Comparison of ENCODE assay signal across 8 mouse cellular contexts in genomic region chr7:137310091-137310761, GRCm38 (mm10). TPM values are rescaled to one million over a fixed set of nuclear protein-coding genes. Genes with fewer than 3 reads are reported as not detected.
A peak's percentile ranks its signal among the peaks of the same experiment; 100 is the strongest.
DNase-seq lines count a peak whose midpoint lies in the region; ATAC-seq and TF ChIP-seq lines count a peak whose summit lies in the region.

No protein-coding gene starts in this region.

- peak overlapping the region; percentile 18 for H3K4me3 ChIP-seq in forebrain, embryonic 16.5 days (replicated peaks; ENCODE audit: low read length)
- peak overlapping the region; percentile 35 for H3K4me3 ChIP-seq in intestine, embryonic 15.5 days (replicated peaks)
- H3K4me3 ChIP-seq in neural tube, embryonic 14.5 days (ENCODE audit: low read depth, low read length), result peak overlapping the region; percentile 79
- H3K4me3 ChIP-seq in left cerebral cortex, adult 2 months, result no peak overlapping the region

- H3K9me3 ChIP-seq in forebrain, embryonic 16.5 days (ENCODE audit: control insufficient read depth, low read length), result no peaks in the 10 kb centered on the region; the same call in 1 of the 2 replicates
- H3K9me3 ChIP-seq in intestine, embryonic 15.5 days, result no peaks in the 10 kb centered on the region
- no peaks in the 10 kb centered on the region for H3K9me3 ChIP-seq in neural tube, embryonic 14.5 days (ENCODE audit: control insufficient read depth, low read length)

- peaks cover 64% of the 10 kb centered on the region for H3K27me3 ChIP-seq in forebrain, embryonic 16.5 days (replicated peaks; ENCODE audit: control insufficient read depth, insufficient read depth, low read length)
- peaks cover 70% of the 10 kb centered on the region for H3K27me3 ChIP-seq in intestine, embryonic 15.5 days (replicated peaks)
- peaks cover 3% of the 10 kb centered on the region; the same call in 1 of the 2 replicates for H3K27me3 ChIP-seq in neural tube, embryonic 14.5 days (ENCODE audit: control insufficient read depth, insufficient read depth, low read length)

- H3K36me3 ChIP-seq in forebrain, embryonic 16.5 days (ENCODE audit: control insufficient read depth, insufficient read depth), result no peaks in the 10 kb centered on the region
- H3K36me3 ChIP-seq in intestine, embryonic 15.5 days, result no peaks in the 10 kb centered on the region
- H3K36me3 ChIP-seq in neural tube, embryonic 14.5 days (ENCODE audit: control insufficient read depth, insufficient read depth, low read length), result no peaks in the 10 kb centered on the region; the same call in 1 of the 2 replicates

- intact Hi-C loops in left cerebral cortex, adult 2 months (cut with DNase I), result loop anchor here (5.0 kb wide), 1 partner anchor 1248 kb away; no protein-coding TSS in a partner anchor

- peaks cover 39% of the 10 kb centered on the region for H3K4me1 ChIP-seq in forebrain, embryonic 16.5 days (replicated peaks; ENCODE audit: control insufficient read depth, insufficient read depth, low read length)
- peaks cover 35% of the 10 kb centered on the region for H3K4me1 ChIP-seq in intestine, embryonic 15.5 days (replicated peaks)
- H3K4me1 ChIP-seq in neural tube, embryonic 14.5 days (ENCODE audit: control insufficient read depth, insufficient read depth, low read length), result peaks cover 10% of the 10 kb centered on the region; the same call in 1 of the 2 replicates

- no peak for TF ChIP-seq CTCF in left cerebral cortex, adult 2 months (IDR thresholded peaks at IDR 0.05)

- 0 out of 2 replicates have a peak overlapping the region, but pooled peaks have one; percentile 1 for H3K9ac ChIP-seq in forebrain, embryonic 16.5 days (replicated peaks; ENCODE audit: low read depth, low read length)
- no peak overlapping the region for H3K9ac ChIP-seq in intestine, embryonic 15.5 days
- peak overlapping the region; percentile 99 for H3K9ac ChIP-seq in neural tube, embryonic 14.5 days (replicated peaks; ENCODE audit: low read depth, low read length)

- DNase-seq in thymus, postnatal 4 days, result peak; percentile 28
- no peak for DNase-seq in thymus, postnatal 14 days
- no peak for DNase-seq in cerebellum, adult 11-12 months
- DNase-seq in left cerebral cortex, adult 2 months (ENCODE audit: extremely low spot score in 1 of 2, low spot score in 2 of 2), result no peak

- WGBS in forebrain, embryonic 16.5 days, result under 1% methylated on average over 38 of the region's 49 CpGs
- 2% methylated on average over 35 of the region's 49 CpGs for WGBS in intestine, embryonic 15.5 days
- WGBS in neural tube, embryonic 14.5 days, result under 1% methylated on average over 41 of the region's 49 CpGs

- no peak overlapping the region for H3K27ac ChIP-seq in forebrain, embryonic 16.5 days (ENCODE audit: low read length)
- no peak overlapping the region for H3K27ac ChIP-seq in intestine, embryonic 15.5 days
- peak overlapping the region; percentile 98 for H3K27ac ChIP-seq in neural tube, embryonic 14.5 days (ENCODE audit: low read depth, low read length)
- H3K27ac ChIP-seq in left cerebral cortex, adult 2 months, result no peak overlapping the region

- H3K4me2 ChIP-seq in forebrain, embryonic 16.5 days (ENCODE audit: low read length), result peak overlapping the region; percentile 45
- H3K4me2 ChIP-seq in intestine, embryonic 15.5 days (replicated peaks), result peak overlapping the region; percentile 63
- peak overlapping the region; percentile 76 for H3K4me2 ChIP-seq in neural tube, embryonic 14.5 days (ENCODE audit: low read depth, low read length)

- ATAC-seq in forebrain, embryonic 16.5 days, result peak; percentile 24
- ATAC-seq in intestine, embryonic 15.5 days, result no peak
- ATAC-seq in neural tube, embryonic 14.5 days (ENCODE audit: low read depth), result no peak
- ATAC-seq in erythroid progenitor cell, adult 5-6 weeks (replicated peaks; ENCODE audit: low FRiP score, poor library complexity, severe bottlenecking), result no peak

RNA-seq across cellular contexts. Expression of gene Ebf3, which starts 4.0 kb away (rescaled TPM):
- polyA plus RNA-seq in forebrain, embryonic 16.5 days (2015; fragmentation: Nextera tagmentation; extraction: Ambion mirVana), result 0.72 and 0.73 TPM in 2 replicates
- polyA plus RNA-seq in intestine, embryonic 15.5 days (2015; fragmentation: Nextera tagmentation; extraction: Ambion mirVana), result 0.88 and 1.3 TPM in 2 replicates
- 46.9 and 53.5 TPM in 2 replicates for polyA plus RNA-seq in neural tube, embryonic 14.5 days (2014; fragmentation: Nextera tagmentation; extraction: Ambion mirVana)
- under 1 TPM; 0.20 to 0.35 TPM for total RNA-seq in left cerebral cortex, adult 2 months (2021)
- 0.72 TPM in 1 of 2 replicates, not detected in the other for total RNA-seq in erythroid progenitor cell, adult 5-6 weeks (2015; ENCODE audit: low replicate concordance)
- total RNA-seq in erythroid progenitor cell, adult 5-6 weeks (2017; ENCODE audit: low replicate concordance), result 0.08 and 1.4 TPM in 2 replicates

Comparison
In these comparisons a context has a peak if more than half of its experiments do, and no peak if none do; other contexts are left out.
1. RNA of gene Ebf3, which starts 4.0 kb away (polyA plus RNA-seq): 46.9 to 53.5 TPM in neural tube, embryonic 14.5 days; 0.88 to 1.3 TPM in intestine, embryonic 15.5 days and 0.72 to 0.73 TPM in forebrain, embryonic 16.5 days; every median in the first group is over 10 times any median in the second.
2. Peak in every context shown above with its lines, with median percentiles within 50 percentile points of each other: H3K4me2 ChIP-seq.